Mouse (Mus musculus): ENCODE results near the gene Ms4a4d. TPM values are rescaled to one million over a fixed set of nuclear protein-coding genes. Genes with fewer than 3 reads are reported as not detected.
"Not testable (repeated sequence)": the region's sequence is repeated elsewhere in the genome, so short reads cannot be mapped to it uniquely, and the experiment has no call there.

Ms4a4d gene
- 0.26 TPM in 1 of 2 replicates, not detected in the other for polyA plus RNA-seq (2016; fragmentation: Nextera tagmentation; extraction: Ambion mirVana)

GRCm38 (mm10) chr19:11536593-11536992 lies at the start of gene Ms4a4d:
Gene Ms4a4d (plus strand): TSS chr19:11536801.
- Histone ChIP-seq H3K9ac (no peak within 1 kb of the TSS), H3K4me1 (no peaks in the 10 kb centered on the region), H3K4me2 (replicated peaks) (no peak within 1 kb of the TSS), H3K9me3 (no peaks in the 10 kb centered on the region), H3K4me3 (no peak within 1 kb of the TSS), H3K27ac (no peak within 1 kb of the TSS), H3K27me3 (replicated peaks) (no peaks in the 10 kb centered on the region), H3K36me3 (no peaks in the 10 kb centered on the region)
- ATAC-seq (ENCODE audit: low FRiP score, low read depth): no peak
- 19% methylated on average over 7 of the region's 7 CpGs for WGBS

GRCm38 (mm10) chr19:11491406-11492189 lies 45.0 kb upstream of the Ms4a4d start:
- no peaks in the 10 kb centered on the region for H3K27me3 ChIP-seq (replicated peaks)
- no peak overlapping the region for H3K4me2 ChIP-seq (replicated peaks)
- no peaks in the 10 kb centered on the region for H3K9me3 ChIP-seq
- no peaks in the 10 kb centered on the region for H3K4me1 ChIP-seq
- ATAC-seq (ENCODE audit: low FRiP score, low read depth): no peak
- WGBS: 80% methylated on average over 4 of the region's 4 CpGs
- H3K27ac ChIP-seq: no peak overlapping the region
- no peak overlapping the region for H3K9ac ChIP-seq
- no peak overlapping the region for H3K4me3 ChIP-seq
- no peaks in the 10 kb centered on the region for H3K36me3 ChIP-seq

GRCm38 (mm10) chr19:11492671-11493070 lies 43.9 kb upstream of the Ms4a4d start:
- no peaks in the 10 kb centered on the region for H3K27me3 ChIP-seq (replicated peaks)
- H3K4me1 ChIP-seq: no peaks in the 10 kb centered on the region
- 94% methylated on average over 1 of the region's 1 CpGs for WGBS
- ATAC-seq (ENCODE audit: low FRiP score, low read depth): no peak
- H3K4me3 ChIP-seq: no peak overlapping the region
- H3K27ac ChIP-seq: no peak overlapping the region
- no peak overlapping the region for H3K4me2 ChIP-seq (replicated peaks)
- no peaks in the 10 kb centered on the region for H3K36me3 ChIP-seq
- no peak overlapping the region for H3K9ac ChIP-seq
- no peaks in the 10 kb centered on the region for H3K9me3 ChIP-seq

- Histone ChIP-seq H3K9ac (no peak overlapping the region), H3K27ac (no peak overlapping the region), H3K4me3 (no peak overlapping the region), H3K9me3 (no peaks in the 10 kb centered on the region), H3K4me2 (replicated peaks) (no peak overlapping the region), H3K36me3 (no peaks in the 10 kb centered on the region), H3K4me1 (no peaks in the 10 kb centered on the region), H3K27me3 (replicated peaks) (no peaks in the 10 kb centered on the region)
- 90% methylated on average over 3 of the region's 3 CpGs for WGBS
- ATAC-seq (ENCODE audit: low FRiP score, low read depth): no peak
Observed at GRCm38 (mm10) chr19:11494519-11494918, 42.1 kb upstream of the Ms4a4d start.

GRCm38 (mm10) chr19:11496361-11496760 lies 40.2 kb upstream of the Ms4a4d start:
- Histone ChIP-seq H3K4me3 (no peak overlapping the region), H3K4me1 (no peaks in the 10 kb centered on the region), H3K36me3 (no peaks in the 10 kb centered on the region), H3K9me3 (no peaks in the 10 kb centered on the region), H3K9ac (no peak overlapping the region), H3K27ac (no peak overlapping the region), H3K4me2 (replicated peaks) (no peak overlapping the region), H3K27me3 (replicated peaks) (no peaks in the 10 kb centered on the region)
- 85% methylated on average over 6 of the region's 6 CpGs for WGBS
- ATAC-seq (ENCODE audit: low FRiP score, low read depth): no peak

- not testable (repeated sequence) for H3K36me3 ChIP-seq; H3K4me2 ChIP-seq (replicated peaks); H3K4me1 ChIP-seq; ATAC-seq (ENCODE audit: low FRiP score, low read depth); H3K27ac ChIP-seq; H3K9me3 ChIP-seq; H3K4me3 ChIP-seq; H3K9ac ChIP-seq; H3K27me3 ChIP-seq (replicated peaks)
- 82% methylated on average over 1 of the region's 1 CpGs for WGBS
Observed at GRCm38 (mm10) chr19:11497300-11497699, 39.3 kb upstream of the Ms4a4d start.

GRCm38 (mm10) chr19:11500796-11501195 lies 35.8 kb upstream of the Ms4a4d start:
- Histone ChIP-seq H3K4me1 (no peaks in the 10 kb centered on the region), H3K9ac (no peak overlapping the region), H3K9me3 (no peaks in the 10 kb centered on the region), H3K27me3 (replicated peaks) (no peaks in the 10 kb centered on the region), H3K36me3 (no peaks in the 10 kb centered on the region), H3K4me2 (replicated peaks) (no peak overlapping the region), H3K27ac (no peak overlapping the region), H3K4me3 (no peak overlapping the region)
- WGBS: 100% methylated on average over 1 of the region's 1 CpGs
- ATAC-seq (ENCODE audit: low FRiP score, low read depth): no peak

GRCm38 (mm10) chr19:11501326-11501725 lies 35.3 kb upstream of the Ms4a4d start:
- Histone ChIP-seq H3K9ac (no peak overlapping the region), H3K4me2 (replicated peaks) (no peak overlapping the region), H3K4me3 (no peak overlapping the region), H3K36me3 (no peaks in the 10 kb centered on the region), H3K4me1 (no peaks in the 10 kb centered on the region), H3K27ac (no peak overlapping the region), H3K9me3 (no peaks in the 10 kb centered on the region), H3K27me3 (replicated peaks) (no peaks in the 10 kb centered on the region)
- WGBS: 94% methylated on average over 4 of the region's 4 CpGs
- ATAC-seq (ENCODE audit: low FRiP score, low read depth): no peak

- 83% methylated on average over 1 of the region's 1 CpGs for WGBS
- Histone ChIP-seq H3K27me3 (replicated peaks) (no peaks in the 10 kb centered on the region), H3K4me3 (no peak overlapping the region), H3K4me2 (replicated peaks) (no peak overlapping the region), H3K9me3 (no peaks in the 10 kb centered on the region), H3K36me3 (no peaks in the 10 kb centered on the region), H3K27ac (no peak overlapping the region), H3K9ac (no peak overlapping the region), H3K4me1 (no peaks in the 10 kb centered on the region)
- ATAC-seq (ENCODE audit: low FRiP score, low read depth): no peak
Observed at GRCm38 (mm10) chr19:11504857-11505256, 31.7 kb upstream of the Ms4a4d start.

- Histone ChIP-seq H3K4me3 (no peak overlapping the region), H3K9ac (no peak overlapping the region), H3K27me3 (replicated peaks) (no peaks in the 10 kb centered on the region), H3K27ac (no peak overlapping the region), H3K36me3 (no peaks in the 10 kb centered on the region), H3K9me3 (no peaks in the 10 kb centered on the region), H3K4me2 (replicated peaks) (no peak overlapping the region), H3K4me1 (no peaks in the 10 kb centered on the region)
- 86% methylated on average over 1 of the region's 1 CpGs for WGBS
- ATAC-seq (ENCODE audit: low FRiP score, low read depth): no peak
Observed at GRCm38 (mm10) chr19:11513458-11513857, 23.1 kb upstream of the Ms4a4d start.

GRCm38 (mm10) chr19:11516246-11516645 lies 20.4 kb upstream of the Ms4a4d start, which contains the start of gene Ms4a6b:
Gene Ms4a6b (plus strand): TSS chr19:11516512.
- Histone ChIP-seq H3K4me1 (no peaks in the 10 kb centered on the region), H3K9me3 (no peaks in the 10 kb centered on the region), H3K27me3 (replicated peaks) (no peaks in the 10 kb centered on the region), H3K36me3 (no peaks in the 10 kb centered on the region), H3K4me3 (no peak within 1 kb of the TSS), H3K9ac (no peak within 1 kb of the TSS), H3K27ac (no peak within 1 kb of the TSS), H3K4me2 (replicated peaks) (no peak within 1 kb of the TSS)
- no peak for ATAC-seq (ENCODE audit: low FRiP score, low read depth)

- WGBS: 77% methylated on average over 4 of the region's 4 CpGs
- no peak overlapping the region for H3K9ac ChIP-seq
- H3K4me2 ChIP-seq (replicated peaks): no peak overlapping the region
- H3K27ac ChIP-seq: no peak overlapping the region
- no peak overlapping the region for H3K4me3 ChIP-seq
- no peaks in the 10 kb centered on the region for H3K4me1 ChIP-seq
- no peak for ATAC-seq (ENCODE audit: low FRiP score, low read depth)
- H3K9me3 ChIP-seq: no peaks in the 10 kb centered on the region
- H3K27me3 ChIP-seq (replicated peaks): no peaks in the 10 kb centered on the region
- H3K36me3 ChIP-seq: no peaks in the 10 kb centered on the region
Observed at GRCm38 (mm10) chr19:11516845-11517244, 19.8 kb upstream of the Ms4a4d start.

- not testable (repeated sequence) for H3K4me1 ChIP-seq; ATAC-seq (ENCODE audit: low FRiP score, low read depth); H3K9me3 ChIP-seq; H3K4me2 ChIP-seq (replicated peaks); H3K27ac ChIP-seq; H3K36me3 ChIP-seq; H3K27me3 ChIP-seq (replicated peaks); H3K4me3 ChIP-seq; H3K9ac ChIP-seq
- 50% methylated on average over 1 of the region's 1 CpGs for WGBS
Observed at GRCm38 (mm10) chr19:11517373-11517772, 19.2 kb upstream of the Ms4a4d start.

Data from neural tube, embryonic 12.5 days (tissue).